Mouse (Mus musculus): ENCODE data around the gene Tap2.

Gene Tap2

DNA sequence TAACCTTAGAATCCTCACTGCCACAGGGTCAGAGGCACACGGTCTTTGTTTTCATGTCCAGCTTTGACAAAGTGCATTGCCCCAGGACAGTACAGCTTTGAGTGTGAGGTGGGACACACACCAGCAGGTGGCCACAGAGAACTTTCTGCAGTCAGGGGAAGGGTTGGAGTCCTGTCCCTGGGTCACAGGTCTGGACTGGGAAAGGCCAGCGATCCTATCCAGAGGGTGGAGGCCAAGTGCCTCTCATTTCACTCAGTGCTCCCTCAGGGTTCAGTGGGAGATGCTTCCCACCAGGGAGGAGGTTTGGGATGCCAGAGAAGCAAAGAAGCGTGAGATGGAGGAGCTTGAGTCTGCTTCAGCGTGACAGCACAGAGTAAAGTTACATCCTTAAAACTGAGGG lies 48.3 kb downstream of the Tap2 start:
- DNase-seq (ENCODE audit: low spot score in 2 of 2), result no peak

DNA sequence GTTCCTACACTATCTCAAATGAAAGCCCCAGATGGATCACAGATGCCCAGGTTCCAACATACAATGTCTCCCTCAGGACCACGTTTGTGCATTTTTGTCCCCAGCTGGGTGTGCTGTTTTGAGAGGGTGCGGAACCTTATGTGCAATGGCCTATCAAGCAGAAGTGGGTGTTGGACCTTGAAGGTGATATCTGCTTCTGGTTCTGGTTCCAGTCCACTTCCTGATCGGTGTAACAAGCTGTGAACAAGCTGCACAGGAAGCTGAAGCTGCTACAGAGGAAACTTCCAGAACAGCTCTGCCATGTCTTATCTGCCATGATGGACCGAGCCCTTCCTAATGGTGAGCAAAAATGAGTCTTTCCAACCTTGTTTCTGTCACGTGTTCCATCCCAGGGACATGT lies 53.2 kb downstream of the Tap2 start:
- no peak for DNase-seq (ENCODE audit: low spot score in 2 of 2)

DNA sequence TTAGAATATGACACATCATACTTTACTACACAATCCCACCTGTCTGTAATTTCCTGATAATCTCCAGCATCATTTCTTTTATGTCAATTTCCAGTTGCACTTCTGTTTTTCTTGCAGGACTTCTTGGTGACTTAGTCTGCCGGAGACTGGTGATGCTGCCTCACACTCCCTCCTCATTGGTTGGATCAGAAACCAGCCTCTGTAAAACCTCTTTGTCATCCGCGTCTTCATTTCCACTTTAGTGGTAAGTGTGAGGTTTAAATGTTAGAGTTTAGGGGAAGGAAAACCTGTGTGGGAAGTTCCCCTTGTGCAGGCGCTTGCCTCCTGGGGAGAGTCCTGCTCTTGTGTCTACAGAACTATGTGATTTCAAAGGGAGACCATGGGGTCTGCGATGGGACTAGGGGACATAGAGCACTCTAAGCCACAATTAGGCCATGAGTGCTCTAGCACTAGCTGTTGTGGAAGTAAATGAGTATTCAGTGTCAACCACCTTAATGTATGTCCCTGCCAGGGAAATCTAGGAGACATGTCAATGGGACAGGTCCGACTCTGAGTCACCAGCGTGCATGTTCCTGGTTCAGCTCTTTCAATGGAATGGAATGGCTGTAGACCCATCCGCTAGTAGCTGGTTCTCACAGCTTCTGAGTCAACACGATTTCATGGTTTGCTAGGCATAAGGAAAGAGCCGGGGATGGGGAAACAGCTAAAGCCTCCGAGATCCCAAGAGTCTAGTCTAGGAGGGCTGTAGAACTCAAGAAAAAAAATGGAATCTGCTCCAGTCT lies 54.5 kb downstream of the Tap2 start, which contains the start of gene H2-Ab1:
TSS of gene H2-Ab1 (plus strand) at position 96 of the 782 bp plus-strand sequence.
- DNase-seq (ENCODE audit: low spot score in 2 of 2), result peak; percentile 74 to 79

DNA sequence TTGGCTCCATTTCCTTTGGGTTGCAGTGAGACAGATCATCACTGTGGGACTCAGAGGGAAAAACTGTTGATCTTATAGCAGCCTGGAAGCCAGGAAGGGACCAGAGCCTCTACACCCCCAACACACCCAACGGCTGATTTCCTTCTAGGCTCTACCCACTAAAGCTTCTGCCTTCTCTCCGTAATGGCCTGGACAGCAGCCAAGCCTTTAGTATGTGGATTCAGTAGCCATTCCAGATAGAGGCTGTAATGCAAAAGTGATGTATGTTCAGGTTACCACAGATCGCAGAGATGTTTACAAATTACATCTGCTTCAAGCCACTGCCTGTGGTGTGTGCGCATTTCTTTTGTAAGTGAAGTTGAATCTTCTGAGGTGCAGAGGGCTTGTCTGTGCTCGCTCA lies 57.2 kb downstream of the Tap2 start:
- no peak for DNase-seq (ENCODE audit: low spot score in 2 of 2)

DNA sequence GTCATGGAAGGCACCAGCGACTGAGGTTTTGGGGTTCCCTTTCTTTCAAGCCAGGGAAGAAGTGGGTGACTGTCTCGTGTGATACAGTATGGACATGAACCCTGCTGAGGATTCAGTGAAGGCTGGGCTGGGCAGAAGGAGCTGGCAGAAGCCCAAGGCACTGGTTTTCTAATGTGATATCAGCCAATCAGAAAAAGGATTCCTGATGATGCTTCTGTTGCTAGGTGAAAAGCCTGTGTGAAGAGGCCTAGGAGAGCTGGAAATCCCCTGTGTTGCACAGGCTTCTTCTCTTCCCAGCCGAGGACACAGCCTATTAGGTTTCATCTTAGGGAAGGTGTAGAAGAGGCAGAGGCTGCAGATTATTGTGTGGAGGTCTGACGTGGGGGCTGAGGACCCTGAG lies 58.2 kb downstream of the Tap2 start:
- DNase-seq (ENCODE audit: low spot score in 2 of 2), result peak; percentile 78 to 83

DNA sequence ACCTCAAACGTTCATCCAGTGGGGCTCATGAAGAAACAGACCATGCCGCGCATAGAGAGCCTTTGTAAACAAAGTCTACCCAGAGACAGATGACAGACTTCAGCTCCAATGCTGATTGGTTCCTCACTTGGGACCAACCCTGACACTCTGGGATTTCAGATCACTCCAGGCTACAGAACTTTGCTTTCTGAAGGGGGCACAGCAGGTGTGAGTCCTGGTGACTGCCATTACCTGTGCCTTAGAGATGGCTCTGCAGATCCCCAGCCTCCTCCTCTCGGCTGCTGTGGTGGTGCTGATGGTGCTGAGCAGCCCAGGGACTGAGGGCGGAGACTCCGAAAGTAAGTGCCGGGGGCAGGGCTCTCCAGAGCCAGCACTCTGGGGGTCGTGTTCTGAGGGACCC lies 59.7 kb downstream of the Tap2 start:
- DNase-seq (ENCODE audit: low spot score in 2 of 2), result peak; percentile 79 to 80

DNA sequence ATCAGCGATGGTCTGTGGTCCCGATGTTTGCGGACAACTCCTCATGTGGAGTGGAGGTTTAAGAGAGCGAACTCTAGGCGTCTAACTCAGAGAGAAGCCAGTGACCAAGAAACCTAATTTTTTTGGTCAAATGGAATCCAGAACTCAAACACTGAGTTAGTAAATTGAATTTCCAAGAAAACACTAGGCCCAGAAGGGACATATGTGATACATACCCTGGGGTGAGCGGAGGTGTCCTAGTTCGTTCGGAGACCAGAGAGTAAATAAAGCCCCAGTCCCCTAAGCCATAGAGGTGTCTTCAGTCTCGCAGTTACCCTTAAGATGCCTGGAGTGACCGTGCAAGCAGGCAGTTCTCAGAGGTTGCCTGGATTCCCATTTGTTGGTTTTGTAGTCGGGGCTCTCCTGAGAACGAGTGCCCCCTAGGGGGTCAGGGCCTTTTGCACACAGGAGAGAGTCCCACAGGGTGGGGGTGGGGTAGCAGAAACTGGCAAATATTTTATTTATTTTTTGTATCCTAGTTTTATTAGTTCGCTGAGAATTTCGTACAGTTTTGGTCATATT lies 60.6 kb downstream of the Tap2 start:
- DNase-seq (ENCODE audit: low spot score in 2 of 2), result no peak

DNA sequence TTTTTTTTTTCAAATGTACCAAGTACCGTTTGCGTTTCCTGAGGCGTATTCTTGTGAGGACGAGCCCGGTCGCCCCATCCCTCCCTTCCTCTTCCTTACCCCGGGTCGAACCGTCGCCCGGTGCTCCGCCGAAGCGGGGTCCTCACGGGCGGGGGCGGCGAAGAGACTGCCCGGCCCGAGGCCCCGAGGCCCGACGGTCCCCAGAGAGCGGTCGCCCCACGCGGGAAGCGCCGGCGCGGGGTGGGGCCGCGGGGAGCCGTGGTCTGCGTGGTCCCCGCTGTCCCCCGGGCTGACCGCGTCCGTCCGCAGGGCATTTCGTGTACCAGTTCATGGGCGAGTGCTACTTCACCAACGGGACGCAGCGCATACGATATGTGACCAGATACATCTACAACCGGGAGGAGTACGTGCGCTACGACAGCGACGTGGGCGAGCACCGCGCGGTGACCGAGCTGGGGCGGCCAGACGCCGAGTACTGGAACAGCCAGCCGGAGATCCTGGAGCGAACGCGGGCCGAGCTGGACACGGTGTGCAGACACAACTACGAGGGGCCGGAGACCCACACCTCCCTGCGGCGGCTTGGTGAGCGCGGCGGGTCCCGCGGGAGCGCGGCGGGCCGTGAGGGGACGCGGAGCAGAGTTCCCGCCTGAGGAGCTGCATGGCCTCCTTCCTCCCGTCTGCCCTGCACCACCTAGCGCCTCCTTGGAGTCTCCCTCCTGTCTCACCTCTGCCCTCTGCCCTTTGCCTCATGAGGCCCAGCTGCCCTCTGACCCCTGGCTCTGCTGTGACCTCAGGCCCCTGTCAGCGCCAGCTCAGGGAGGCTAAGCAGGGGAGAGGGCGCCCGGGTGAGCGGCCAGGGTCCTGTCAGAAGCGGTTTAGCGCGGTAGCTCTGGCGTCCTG lies 61.4 kb downstream of the Tap2 start:
- DNase-seq (ENCODE audit: low spot score in 2 of 2), result no peak
